Mouse (Mus musculus): ENCODE data around the gene Cmbl. TPM values are rescaled to one million over a fixed set of nuclear protein-coding genes. Genes with fewer than 3 reads are reported as not detected.

The Cmbl gene
- 7.3 and 11.2 TPM in 2 replicates for polyA plus RNA-seq (2015; fragmentation: Nextera tagmentation; extraction: Ambion mirVana)

GRCm38 (mm10) chr15:31565184-31565583 is at the start of gene Cmbl:
Gene Cmbl, plus strand, starts transcription at chr15:31565389.

GRCm38 (mm10) chr15:31530659-31531445 is 34.3 kb upstream of the Cmbl start, which contains the start of gene March6:
Gene March6, minus strand, starts transcription at chr15:31531053.

GRCm38 (mm10) chr15:31601646-31602374 is 36.6 kb downstream of the Cmbl start, which contains the start of the genes Cct5 and Fam173b:
Gene Cct5, minus strand, starts transcription at chr15:31601804.
Gene Fam173b, plus strand, starts transcription at chr15:31601852.

Other genes starting within 250 kb of the Cmbl start
- 4.2 and 5.3 TPM in 2 replicates for gene Ankrd33b, start 197.7 kb upstream of the Cmbl start, polyA plus RNA-seq (2015; fragmentation: Nextera tagmentation; extraction: Ambion mirVana)
- gene Ropn1l, start 111.7 kb upstream of the Cmbl start, polyA plus RNA-seq (2015; fragmentation: Nextera tagmentation; extraction: Ambion mirVana): 1.6 and 1.7 TPM in 2 replicates
- gene March6, start 34.3 kb upstream of the Cmbl start, polyA plus RNA-seq (2015; fragmentation: Nextera tagmentation; extraction: Ambion mirVana): 16.2 and 17.1 TPM in 2 replicates
- gene Cct5, start 36.4 kb downstream of the Cmbl start, polyA plus RNA-seq (2015; fragmentation: Nextera tagmentation; extraction: Ambion mirVana): 284 and 303 TPM in 2 replicates
- gene Fam173b, start 36.5 kb downstream of the Cmbl start, polyA plus RNA-seq (2015; fragmentation: Nextera tagmentation; extraction: Ambion mirVana): 11.1 and 12.6 TPM in 2 replicates

Data from spleen, postnatal 0 days (tissue).